Mouse (Mus musculus) intestine, embryonic 16.5 days (tissue): ENCODE results near the gene Olfr1128. TPM values are rescaled to one million over a fixed set of nuclear protein-coding genes. Genes with fewer than 3 reads are reported as not detected.
"Not testable (repeated sequence)": the region's sequence is repeated elsewhere in the genome, so short reads cannot be mapped to it uniquely, and the experiment has no call there.

Source experiments
- ATAC-seq: fragments of 200-750 bp; cut with Nextera tagmentation; 2 replicates; pipeline ENCODE4 v1.8.0; 2017; ENCODE audit warnings: moderate TSS enrichment, moderate library complexity
- H3K27ac ChIP-seq: fragments of 300-500 bp; sonication (generic); 2 replicates; pipeline ENCODE4 v1.5.1; 2014; ENCODE audit warnings: mild to moderate bottlenecking, low read length
- H3K27me3 ChIP-seq: fragments of 300-500 bp; sonication (generic); replicated peaks from 2 replicates; pipeline ENCODE4 v1.6.1; 2014; ENCODE audit warnings: low read length, control low read depth, mixed read lengths; ENCODE audit not compliant: control insufficient read depth, insufficient read depth
- H3K36me3 ChIP-seq: fragments of 300-500 bp; sonication (generic); 2 replicates; pipeline ENCODE4 v1.6.1; 2014; ENCODE audit warnings: low read length, control low read depth; ENCODE audit not compliant: control insufficient read depth, insufficient read depth
- H3K4me1 ChIP-seq: fragments of 300-500 bp; sonication (generic); 2 replicates; pipeline ENCODE4 v1.6.1; 2014; ENCODE audit warnings: low read length, control low read depth, mixed read lengths; ENCODE audit not compliant: control insufficient read depth, insufficient read depth
- H3K4me2 ChIP-seq: fragments of 300-500 bp; sonication (generic); 2 replicates; pipeline ENCODE4 v1.6.1; 2014; ENCODE audit warnings: low read depth, low read length, control low read depth
- H3K4me3 ChIP-seq: fragments of 300-500 bp; sonication (generic); 2 replicates; pipeline ENCODE4 v1.5.1; 2014; ENCODE audit warnings: mild to moderate bottlenecking, low read length
- H3K9ac ChIP-seq: fragments of 300-500 bp; sonication (generic); 2 replicates; pipeline ENCODE4 v1.6.1; 2014; ENCODE audit warnings: low read depth, low read length
- H3K9me3 ChIP-seq: fragments of 300-500 bp; sonication (generic); 2 replicates; pipeline ENCODE4 v1.6.1; 2016; ENCODE audit warnings: low read length, control low read depth; ENCODE audit not compliant: control insufficient read depth
- WGBS: fragments of 180-500 bp; shearing (Covaris S2); extraction: QIAGEN DNeasy Blood & Tissue Kit; methylation state at CpG from one replicate; pipeline ENCODE4 v1.1.7; 2014; 5-methylcytosine and 5-hydroxymethylcytosine counted together
- polyA plus RNA-seq: library from polyadenylated mRNA; unstranded; fragments of >200 nt; fragmentation: Nextera tagmentation; extraction: Ambion mirVana; gene quantifications from 2 replicates; pipeline ENCODE4 v1.2.1, GENCODE M21; 2015

Gene Olfr1128
- polyA plus RNA-seq, 1 experiment from 2014 or later: not detected

DNA sequence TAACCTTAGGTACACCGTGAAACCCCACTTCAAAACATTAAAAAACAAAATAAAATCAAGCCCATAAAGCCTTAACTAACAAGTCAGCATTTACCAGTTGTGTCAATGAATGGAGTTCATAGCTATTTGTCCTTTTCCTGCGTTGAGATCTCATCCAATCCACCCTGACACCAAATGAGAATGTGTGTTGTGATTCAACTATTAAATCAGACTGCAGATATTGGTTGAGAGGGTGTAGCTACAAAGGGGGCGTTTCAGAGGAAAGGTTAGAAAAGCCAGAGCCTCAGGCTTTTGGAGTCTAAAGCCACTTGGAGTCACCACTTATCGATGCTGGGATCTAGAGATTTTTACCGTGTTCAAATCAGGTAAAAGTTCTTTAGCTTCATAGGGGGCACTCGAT is 39.1 kb downstream of the Olfr1128 start, which contains the start of gene Pramel6:
TSS of gene Pramel6 (plus strand) at position 301 of the 400 bp plus-strand sequence.
- ATAC-seq: no peak
- Histone ChIP-seq H3K9ac (no peak within 1 kb of the TSS), H3K4me1 (no peaks in the 10 kb centered on the region), H3K4me3 (no peak within 1 kb of the TSS), H3K27ac (no peak within 1 kb of the TSS), H3K36me3 (no peaks in the 10 kb centered on the region), H3K4me2 (no peak within 1 kb of the TSS), H3K27me3 (no peaks in the 10 kb centered on the region), H3K9me3 (no peaks in the 10 kb centered on the region)
- 86% methylated on average over 6 of the region's 6 CpGs for WGBS

DNA sequence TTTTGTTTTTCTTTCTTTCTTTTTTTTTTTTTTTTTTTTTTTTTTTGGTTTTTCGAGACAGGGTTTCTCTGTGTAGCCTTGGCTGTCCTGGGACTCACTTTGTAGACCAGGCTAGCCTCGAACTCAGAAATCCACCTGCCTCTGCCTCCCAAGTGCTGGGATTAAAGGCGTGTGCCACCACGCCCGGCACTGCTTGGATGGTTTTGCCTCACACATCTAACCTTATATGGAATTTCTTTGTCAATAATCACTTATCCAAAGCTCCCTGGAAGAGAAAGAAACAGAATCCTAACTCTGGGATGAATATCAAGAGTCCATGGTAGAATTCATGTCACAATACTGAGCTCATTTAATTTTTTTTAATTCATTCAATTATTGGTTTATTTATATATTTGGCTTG is 48.3 kb downstream of the Olfr1128 start, which contains the start of gene Pramel7:
TSS of gene Pramel7 (minus strand) at position 101 of the 400 bp plus-strand sequence.
- WGBS: 93% methylated on average over 4 of the region's 5 CpGs
- H3K9me3 ChIP-seq, H3K27me3 ChIP-seq, H3K4me1 ChIP-seq, H3K36me3 ChIP-seq, H3K9ac ChIP-seq, H3K27ac ChIP-seq, H3K4me3 ChIP-seq, ATAC-seq, H3K4me2 ChIP-seq: not testable (repeated sequence)

Other genes with a start within 250 kb of the Olfr1128 start
- not detected in 2 replicates for gene Olfr1118, start 238.0 kb downstream of the Olfr1128 start, polyA plus RNA-seq
- not detected in 2 replicates for gene Olfr1120, start 190.7 kb downstream of the Olfr1128 start, polyA plus RNA-seq
- gene Olfr1121, start 175.6 kb downstream of the Olfr1128 start, polyA plus RNA-seq: not detected in 2 replicates
- gene Olfr1122, start 159.7 kb downstream of the Olfr1128 start, polyA plus RNA-seq: not detected in 2 replicates
- not detected in 2 replicates for gene Olfr1123, start 128.9 kb downstream of the Olfr1128 start, polyA plus RNA-seq
- not detected in 2 replicates for gene Olfr1124, start 115.3 kb downstream of the Olfr1128 start, polyA plus RNA-seq
- not detected in 2 replicates for gene Olfr1126, start 91.6 kb downstream of the Olfr1128 start, polyA plus RNA-seq
- not detected in 2 replicates for gene Pramel7, start 48.4 kb downstream of the Olfr1128 start, polyA plus RNA-seq
- not detected in 2 replicates for gene Pramel6, start 39.0 kb downstream of the Olfr1128 start, polyA plus RNA-seq
- not detected in 2 replicates for gene Olfr153, start 13.7 kb downstream of the Olfr1128 start, polyA plus RNA-seq
- gene Olfr1129, start 28.4 kb upstream of the Olfr1128 start, polyA plus RNA-seq: not detected in 2 replicates
- gene Olfr1130, start 60.7 kb upstream of the Olfr1128 start, polyA plus RNA-seq: not detected in 2 replicates
- not detected in 2 replicates for gene Olfr1131, start 81.6 kb upstream of the Olfr1128 start, polyA plus RNA-seq
- gene Olfr1132, start 92.0 kb upstream of the Olfr1128 start, polyA plus RNA-seq: not detected in 2 replicates
- gene Olfr1133, start 101.8 kb upstream of the Olfr1128 start, polyA plus RNA-seq: not detected in 2 replicates
- gene Olfr1134, start 112.9 kb upstream of the Olfr1128 start, polyA plus RNA-seq: not detected in 2 replicates
- not detected in 2 replicates for gene Olfr1135, start 128.1 kb upstream of the Olfr1128 start, polyA plus RNA-seq
- gene Olfr1136, start 148.4 kb upstream of the Olfr1128 start, polyA plus RNA-seq: not detected in 2 replicates
- gene Olfr1137, start 167.6 kb upstream of the Olfr1128 start, polyA plus RNA-seq: not detected in 2 replicates
- not detected in 2 replicates for gene Olfr1138, start 194.4 kb upstream of the Olfr1128 start, polyA plus RNA-seq
- gene Olfr1140, start 198.2 kb upstream of the Olfr1128 start, polyA plus RNA-seq: not detected in 2 replicates
- not detected in 2 replicates for gene Olfr1141, start 208.4 kb upstream of the Olfr1128 start, polyA plus RNA-seq
- not detected in 2 replicates for gene Olfr152, start 233.9 kb upstream of the Olfr1128 start, polyA plus RNA-seq